Mouse (Mus musculus): Measurements from ENCODE around the gene Borcs8.
A peak's percentile ranks its signal among the peaks of the same experiment; 100 is the strongest.

The Borcs8 gene

GRCm38 (mm10) chr8:70134931-70135330, 4.4 kb upstream of the Borcs8 start:
- no peak for DNase-seq

DNA sequence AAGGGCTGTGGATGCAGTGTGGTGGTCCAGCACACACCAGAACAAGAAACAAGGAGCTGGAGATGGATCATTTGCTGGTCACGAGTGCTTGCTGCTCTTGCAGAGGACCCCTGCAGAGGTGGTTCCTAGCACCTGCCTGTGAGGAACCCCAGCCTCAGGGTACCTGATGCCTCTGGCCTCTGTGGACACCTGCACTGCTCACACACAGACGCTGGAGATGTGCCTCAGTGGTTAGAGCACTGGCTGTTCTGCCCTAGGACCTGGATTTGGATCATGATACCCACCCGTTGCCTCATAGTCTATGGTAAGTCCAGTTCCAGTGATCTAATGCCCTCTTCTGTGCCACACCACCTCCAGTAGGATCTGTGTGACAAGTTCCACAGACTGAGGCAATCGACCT, 2.7 kb upstream of the Borcs8 start:
- no peak for DNase-seq

- no peak for DNase-seq
Measured at GRCm38 (mm10) chr8:70137890-70138289, 1.4 kb upstream of the Borcs8 start.

- no peak for DNase-seq
Measured at GRCm38 (mm10) chr8:70139981-70140380, 682 bp downstream of the Borcs8 start.

DNA sequence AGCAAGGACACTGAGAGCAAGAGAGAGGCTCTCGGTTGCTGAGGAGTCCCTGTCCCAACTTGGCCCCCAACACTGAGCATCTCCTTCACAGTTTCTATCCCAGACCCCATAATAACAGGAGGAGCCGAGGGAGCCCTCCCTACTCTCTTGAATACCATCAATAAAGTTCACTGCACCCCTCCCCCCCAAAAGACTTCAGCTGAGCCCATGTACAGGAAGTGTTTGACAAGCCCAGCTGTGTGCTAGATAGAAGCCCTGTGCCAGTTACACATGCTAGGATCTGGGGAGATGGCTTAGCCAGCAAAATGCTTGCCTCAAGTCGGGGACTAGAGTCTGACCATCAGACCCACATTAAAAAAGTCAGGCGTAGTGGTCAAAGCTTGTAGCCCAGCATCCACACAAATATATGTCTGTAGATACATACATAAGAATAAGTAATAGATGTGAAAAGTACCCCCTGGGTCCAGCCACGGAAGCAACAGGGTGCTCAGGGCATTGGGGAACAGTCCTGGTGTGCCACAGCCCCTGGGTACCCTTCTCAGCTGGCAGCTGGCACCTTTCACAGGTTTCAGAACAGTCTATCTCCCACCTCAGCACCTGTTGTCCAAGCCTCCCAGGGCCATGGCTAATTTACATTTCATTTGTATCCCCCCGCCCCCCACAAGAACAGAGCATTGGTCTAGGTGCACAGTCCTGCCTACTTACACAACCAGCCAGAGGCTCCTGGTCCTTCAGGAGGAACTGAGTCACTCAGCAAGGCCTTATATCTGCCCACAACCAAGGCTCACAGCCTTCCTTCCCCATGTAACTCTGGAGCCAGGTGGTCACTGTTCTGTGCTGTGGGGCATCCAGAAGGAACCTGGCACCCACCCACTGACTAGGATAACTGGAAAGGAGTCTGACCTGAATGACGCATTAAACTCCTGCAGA, 8.6 kb downstream of the Borcs8 start:
- DNase-seq: no peak

- no peak for DNase-seq
Measured at GRCm38 (mm10) chr8:70150158-70150557, 10.9 kb downstream of the Borcs8 start.

DNA sequence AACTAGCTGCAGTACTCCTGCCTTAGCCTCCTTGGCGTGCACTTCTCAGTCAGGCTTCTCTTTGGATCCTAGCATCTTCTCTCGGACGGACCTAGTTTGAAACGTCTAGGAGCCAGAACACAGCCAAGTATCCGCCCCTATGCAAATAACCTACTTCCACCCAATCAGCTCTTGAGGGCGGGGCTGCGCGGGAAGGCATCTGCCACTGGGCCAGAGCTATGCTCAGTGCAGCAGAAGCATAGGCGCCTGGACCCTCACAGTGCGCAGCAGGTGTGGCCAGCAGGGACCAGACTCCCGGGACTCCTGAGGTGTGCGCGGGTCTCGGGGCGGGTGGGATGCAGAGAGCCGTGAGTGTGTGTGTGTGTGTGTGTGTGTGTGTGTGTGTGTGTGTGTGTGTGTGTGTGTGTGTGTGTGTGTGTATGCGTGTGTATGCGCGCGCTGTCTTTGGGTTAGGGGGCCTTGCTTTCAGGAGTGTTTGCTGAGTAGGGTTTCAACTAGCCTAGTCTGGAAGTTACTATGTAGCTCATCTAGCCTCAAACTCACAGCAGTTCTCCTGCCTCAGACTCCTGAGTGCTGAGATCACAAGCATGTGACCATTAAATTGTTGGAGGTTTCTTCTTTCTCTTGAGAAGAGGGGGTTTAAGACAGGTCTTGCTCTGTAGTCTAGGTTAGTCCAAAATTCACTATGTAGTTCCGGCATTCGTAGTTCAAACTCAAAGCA, 13.4 kb downstream of the Borcs8 start:
- DNase-seq: peak; percentile 67

GRCm38 (mm10) chr8:70157240-70157800, 18.0 kb downstream of the Borcs8 start:
- DNase-seq: no peak

- peak; percentile 67 for DNase-seq
Measured at GRCm38 (mm10) chr8:70158069-70158853, 19.0 kb downstream of the Borcs8 start.

DNA sequence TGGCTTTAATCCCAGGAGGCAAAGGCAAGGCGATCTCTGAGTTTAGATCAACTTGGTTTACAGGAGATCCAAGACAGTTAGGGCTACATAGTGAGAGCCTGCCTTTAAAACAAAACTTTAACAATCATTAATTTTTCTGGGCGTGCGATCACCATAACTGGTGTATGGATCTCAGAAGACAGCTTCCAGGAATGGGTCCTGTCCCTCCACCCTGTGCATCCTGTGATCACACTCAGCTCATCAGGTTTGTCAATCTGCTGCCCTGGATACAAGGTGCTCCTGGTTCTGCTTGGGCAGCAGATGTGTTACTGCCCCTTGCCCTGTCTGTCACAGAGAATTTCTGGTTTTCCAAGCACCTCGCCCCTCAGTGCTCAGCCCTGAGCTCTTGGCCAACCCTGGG, 19.9 kb downstream of the Borcs8 start:
- DNase-seq: no peak

DNA sequence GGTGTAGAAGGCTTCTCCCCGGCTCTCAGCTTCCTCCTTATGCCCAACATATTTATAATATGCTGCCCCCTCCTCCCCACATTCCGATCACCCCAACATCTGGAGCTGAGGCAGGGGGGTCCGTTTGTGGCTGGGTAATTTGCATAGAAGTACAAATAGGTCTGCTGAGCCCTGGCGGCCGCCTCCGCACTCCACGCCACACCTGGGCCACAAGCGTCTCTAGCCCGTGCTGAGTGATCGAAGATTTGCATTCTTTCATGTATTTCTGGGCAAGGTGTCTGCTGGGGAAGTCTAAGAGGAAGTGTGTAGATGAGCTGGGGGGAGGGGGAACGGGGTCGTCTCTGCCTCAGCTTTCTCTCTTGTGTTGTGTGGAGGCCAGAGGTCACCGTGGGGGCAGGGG, 20.7 kb downstream of the Borcs8 start:
- DNase-seq: no peak

GRCm38 (mm10) chr8:70163316-70163715, 24.0 kb downstream of the Borcs8 start:
- DNase-seq: no peak

GRCm38 (mm10) chr8:70166504-70167110, 27.3 kb downstream of the Borcs8 start:
- peak; percentile 69 for DNase-seq

DNA sequence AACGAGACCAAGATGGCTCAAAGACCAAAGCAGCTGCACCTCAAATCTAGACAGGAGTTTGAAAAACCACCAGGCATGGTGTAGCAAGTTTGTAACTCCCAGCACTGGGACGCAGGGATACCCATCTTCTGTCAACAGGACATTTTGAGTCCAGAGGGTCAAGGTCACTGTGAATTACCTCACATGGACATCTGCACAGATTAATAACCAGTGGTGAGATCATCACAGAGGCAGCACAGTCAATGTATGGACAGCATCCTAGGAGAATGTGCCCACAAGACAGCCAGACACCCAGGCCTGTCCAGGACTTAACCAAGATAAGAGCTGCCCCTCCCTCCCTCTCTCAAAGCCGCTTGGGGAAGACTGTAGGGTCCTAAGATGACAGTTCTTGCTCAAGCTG, 30.8 kb downstream of the Borcs8 start:
- no peak for DNase-seq

DNA sequence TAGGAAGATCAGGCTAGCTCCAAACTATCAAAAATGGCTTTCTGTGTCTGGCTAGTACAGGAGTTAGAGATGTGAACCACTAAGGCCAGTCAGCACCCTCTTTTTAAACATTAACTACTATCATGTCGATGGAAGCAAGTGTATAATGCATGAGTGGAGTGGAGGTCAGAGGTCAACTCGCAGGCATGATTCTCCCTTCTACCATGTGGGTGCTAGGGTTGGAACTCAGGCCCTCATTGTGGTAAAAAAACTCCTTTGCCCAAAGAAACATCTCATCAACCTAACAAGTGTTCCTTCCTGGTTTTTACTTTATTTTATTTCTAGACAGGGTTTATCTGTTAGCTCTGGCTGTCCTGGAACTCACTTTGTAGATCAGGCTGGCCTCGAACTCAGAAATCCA, 31.4 kb downstream of the Borcs8 start:
- no peak for DNase-seq

DNA sequence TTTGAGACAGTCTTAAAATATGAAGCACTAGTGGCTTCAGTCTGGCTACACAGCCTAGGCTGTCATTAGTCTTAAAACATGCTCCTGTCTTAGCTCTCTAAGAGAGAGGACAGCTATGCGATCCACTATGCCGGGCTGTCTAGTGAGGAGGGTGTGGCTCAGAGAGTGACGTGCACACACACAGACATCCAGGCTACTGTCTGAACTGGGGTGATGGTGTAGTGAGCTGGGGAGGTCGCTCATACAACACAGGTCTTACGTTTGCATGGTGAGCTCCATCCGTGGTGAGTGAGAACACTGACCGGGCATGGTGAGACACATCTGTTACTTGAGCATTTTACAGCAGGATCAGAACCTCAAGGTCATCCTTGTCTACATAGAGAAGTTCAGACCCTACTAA, 31.9 kb downstream of the Borcs8 start:
- DNase-seq: no peak

- peak; percentile 89 for DNase-seq
Measured at GRCm38 (mm10) chr8:70172043-70172681, 32.9 kb downstream of the Borcs8 start, which contains the start of gene Tmem161a. Gene Tmem161a, plus strand, starts transcription at chr8:70172356.

- no peak for DNase-seq
Measured at GRCm38 (mm10) chr8:70173320-70173719, 34.0 kb downstream of the Borcs8 start.

- no peak for DNase-seq
Measured at GRCm38 (mm10) chr8:70174079-70174478, 34.8 kb downstream of the Borcs8 start.

- DNase-seq: no peak
Measured at GRCm38 (mm10) chr8:70178231-70178630, 38.9 kb downstream of the Borcs8 start.

- no peak for DNase-seq
Measured at GRCm38 (mm10) chr8:70179082-70179481, 39.8 kb downstream of the Borcs8 start.
